Mouse (Mus musculus): Measurements from ENCODE around the gene Fam199x.

Fam199x gene

GRCm38 (mm10) chrX:137049425-137050225 lies at the start of gene Fam199x:
Gene Fam199x (plus strand): TSS chrX:137049594.
- DNase-seq (ENCODE audit: low spot score) = peak; percentile 54

- DNase-seq (ENCODE audit: low spot score) = peak; percentile 29
These were observed 34.2 kb upstream of the Fam199x start for GRCm38 (mm10) chrX:137015099-137015709.

DNA sequence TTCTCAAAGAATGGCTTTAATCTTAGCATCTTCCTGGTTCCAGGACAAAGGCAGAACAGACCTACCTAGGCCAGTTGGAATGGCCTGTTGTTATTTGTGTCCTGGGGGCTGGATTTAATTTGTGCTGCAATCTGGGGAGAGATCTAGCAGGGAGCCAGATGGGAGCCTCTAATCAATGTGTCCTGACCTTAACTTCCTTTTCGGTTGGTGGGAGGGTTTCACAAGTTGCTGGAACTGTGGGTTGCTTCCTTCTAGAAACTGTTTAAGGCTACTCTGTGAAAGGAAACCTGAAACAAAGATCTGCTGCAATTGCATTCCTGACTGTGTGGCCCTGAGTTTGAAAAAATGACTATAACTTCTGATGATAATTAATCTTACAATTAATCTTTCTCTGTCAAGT lies 31.7 kb upstream of the Fam199x start:
- DNase-seq (ENCODE audit: low spot score) = no peak

- DNase-seq (ENCODE audit: low spot score) = peak; percentile 35
These were observed 30.1 kb upstream of the Fam199x start for GRCm38 (mm10) chrX:137019310-137019709.

- no peak for DNase-seq (ENCODE audit: low spot score)
These were observed 18.5 kb upstream of the Fam199x start for GRCm38 (mm10) chrX:137030916-137031315.

DNA sequence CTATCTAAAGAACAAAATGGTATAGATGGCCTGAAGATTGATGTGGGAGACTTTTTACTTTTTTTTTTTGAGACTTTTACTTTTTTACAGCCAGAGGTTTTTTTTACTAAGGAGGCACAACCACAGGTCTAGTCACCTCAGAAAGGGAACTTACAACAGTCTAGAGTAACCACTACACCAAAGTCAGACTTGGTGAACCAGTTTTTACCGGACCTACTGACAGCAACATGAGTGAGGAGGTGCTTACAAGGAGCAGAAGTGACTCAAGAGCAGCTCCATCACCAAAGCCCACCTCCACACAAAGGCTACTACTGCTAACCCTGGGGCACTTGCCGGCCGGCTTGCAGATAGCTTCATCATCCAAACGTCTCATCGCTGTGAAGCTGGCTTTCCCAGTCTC lies 17.7 kb upstream of the Fam199x start:
- DNase-seq (ENCODE audit: low spot score) = no peak

DNA sequence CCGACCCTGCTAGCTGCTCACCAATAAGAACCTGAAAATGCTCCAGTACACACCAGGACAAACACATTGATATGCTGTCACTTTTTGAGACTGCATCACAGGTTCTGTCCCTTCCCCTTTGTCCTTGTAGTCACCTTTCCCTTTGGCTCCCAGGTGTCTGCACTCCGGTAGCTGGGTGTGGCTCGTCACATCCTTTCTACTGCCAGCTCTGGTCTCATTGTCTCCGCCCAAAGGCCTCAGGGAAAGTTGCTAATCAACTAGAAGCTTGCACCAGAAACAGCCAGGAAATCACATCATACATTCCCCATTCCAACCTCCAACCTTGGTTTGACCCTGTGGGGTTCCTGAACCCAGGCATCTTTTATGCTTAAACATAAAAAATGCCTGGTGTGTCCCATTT lies 15.1 kb upstream of the Fam199x start:
- DNase-seq (ENCODE audit: low spot score) = no peak

GRCm38 (mm10) chrX:137037470-137037999 lies 11.9 kb upstream of the Fam199x start:
- no peak for DNase-seq (ENCODE audit: low spot score)

GRCm38 (mm10) chrX:137038000-137038483 lies 11.4 kb upstream of the Fam199x start, which contains the start of gene Slc25a53:
Gene Slc25a53 (minus strand): TSS chrX:137038302.
- DNase-seq (ENCODE audit: low spot score) = peak; percentile 84

DNA sequence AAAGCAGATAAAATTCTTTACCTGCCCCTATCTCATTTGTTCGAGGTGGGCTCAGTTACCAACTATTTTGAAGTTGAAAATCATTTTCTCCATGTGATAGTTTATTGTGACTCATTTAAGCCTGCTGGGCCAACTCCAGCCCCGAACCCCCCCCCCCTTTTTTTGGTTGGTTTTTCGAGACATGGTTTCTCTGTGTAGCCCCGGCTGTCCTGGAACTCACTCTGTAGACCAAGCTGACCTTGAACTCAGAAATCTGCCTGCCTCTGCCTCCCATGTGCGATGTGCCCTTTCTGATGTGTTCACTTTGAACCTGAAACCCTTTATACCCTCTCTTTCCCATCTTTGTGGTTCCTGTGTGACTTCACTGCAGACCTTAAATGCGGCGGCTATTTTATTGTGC lies 10.9 kb upstream of the Fam199x start:
- DNase-seq (ENCODE audit: low spot score) = no peak

DNA sequence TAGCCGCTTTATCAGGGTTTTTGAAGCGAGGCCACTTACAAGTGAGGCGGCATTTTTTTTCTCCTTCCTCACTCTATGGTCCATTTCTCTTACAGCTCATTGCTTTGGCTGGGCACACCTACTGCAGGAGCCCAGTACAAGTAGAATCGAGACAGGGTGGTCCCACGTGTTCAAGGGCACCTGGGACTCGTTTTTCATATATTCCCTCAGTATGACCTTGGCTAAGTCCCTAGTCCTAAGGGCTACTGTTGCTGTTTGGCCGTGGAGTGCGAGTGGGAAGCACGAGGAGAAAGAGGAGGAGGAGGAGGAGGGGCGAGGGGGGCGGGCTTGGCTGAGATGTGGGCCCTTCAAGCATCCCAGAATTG lies 352 bp upstream of the Fam199x start:
- DNase-seq (ENCODE audit: low spot score) = no peak

GRCm38 (mm10) chrX:137063202-137063601 lies 13.8 kb downstream of the Fam199x start:
- DNase-seq (ENCODE audit: low spot score) = no peak

GRCm38 (mm10) chrX:137104531-137104930 lies 55.1 kb downstream of the Fam199x start:
- DNase-seq (ENCODE audit: low spot score) = no peak

DNA sequence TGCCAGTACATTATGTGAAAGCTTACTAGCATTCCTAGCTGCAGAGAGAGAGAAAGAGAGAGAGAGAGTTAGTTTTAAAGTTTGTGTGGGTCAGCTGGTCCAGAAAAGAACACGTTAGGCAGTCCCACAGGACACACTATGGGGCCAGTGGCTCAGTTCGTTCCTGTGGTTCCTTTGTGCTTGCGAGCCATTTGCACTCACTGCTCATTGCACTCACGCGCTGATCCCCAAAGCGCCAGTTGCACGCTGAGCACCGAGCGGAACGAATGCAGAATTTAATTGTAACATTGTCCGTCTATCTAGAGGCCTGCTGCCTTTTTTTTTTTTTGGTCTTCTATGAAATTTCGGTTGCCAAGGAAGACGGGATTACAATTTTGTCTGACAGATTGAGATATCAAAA lies 57.1 kb downstream of the Fam199x start:
- no peak for DNase-seq (ENCODE audit: low spot score)

DNA sequence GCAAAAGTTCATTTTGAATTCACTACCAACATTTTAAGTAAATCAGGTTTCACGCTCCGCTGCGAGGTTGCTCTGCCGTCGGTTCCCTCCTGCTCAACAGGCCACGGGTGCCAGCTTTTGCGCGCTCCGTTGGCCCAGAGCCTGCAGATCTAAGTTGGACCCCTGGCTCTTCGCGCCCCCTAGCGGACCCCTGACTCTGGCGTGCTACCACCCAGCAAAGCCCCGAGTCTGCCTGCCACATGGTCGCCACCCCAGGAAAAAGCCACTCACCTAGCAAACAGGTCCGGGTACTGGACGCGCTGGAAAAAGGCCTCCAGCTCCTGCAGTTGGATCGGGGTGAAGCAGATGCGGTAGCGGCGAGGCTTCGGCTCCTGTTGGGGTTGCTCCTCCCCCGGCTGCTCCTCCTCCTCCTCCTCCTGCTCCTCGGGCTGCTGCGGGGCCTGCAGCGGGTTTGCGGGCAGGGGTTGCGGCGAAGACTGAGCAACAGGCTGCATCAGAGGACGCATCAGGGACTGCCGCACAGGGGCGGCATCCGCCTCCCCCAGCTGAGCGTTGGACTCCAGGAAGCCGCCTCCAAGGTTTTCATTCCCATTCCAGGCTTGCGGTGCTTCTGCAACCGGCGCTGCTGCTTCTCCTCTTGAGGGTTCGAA lies 68.8 kb downstream of the Fam199x start:
- DNase-seq (ENCODE audit: low spot score) = peak; percentile 18

DNA sequence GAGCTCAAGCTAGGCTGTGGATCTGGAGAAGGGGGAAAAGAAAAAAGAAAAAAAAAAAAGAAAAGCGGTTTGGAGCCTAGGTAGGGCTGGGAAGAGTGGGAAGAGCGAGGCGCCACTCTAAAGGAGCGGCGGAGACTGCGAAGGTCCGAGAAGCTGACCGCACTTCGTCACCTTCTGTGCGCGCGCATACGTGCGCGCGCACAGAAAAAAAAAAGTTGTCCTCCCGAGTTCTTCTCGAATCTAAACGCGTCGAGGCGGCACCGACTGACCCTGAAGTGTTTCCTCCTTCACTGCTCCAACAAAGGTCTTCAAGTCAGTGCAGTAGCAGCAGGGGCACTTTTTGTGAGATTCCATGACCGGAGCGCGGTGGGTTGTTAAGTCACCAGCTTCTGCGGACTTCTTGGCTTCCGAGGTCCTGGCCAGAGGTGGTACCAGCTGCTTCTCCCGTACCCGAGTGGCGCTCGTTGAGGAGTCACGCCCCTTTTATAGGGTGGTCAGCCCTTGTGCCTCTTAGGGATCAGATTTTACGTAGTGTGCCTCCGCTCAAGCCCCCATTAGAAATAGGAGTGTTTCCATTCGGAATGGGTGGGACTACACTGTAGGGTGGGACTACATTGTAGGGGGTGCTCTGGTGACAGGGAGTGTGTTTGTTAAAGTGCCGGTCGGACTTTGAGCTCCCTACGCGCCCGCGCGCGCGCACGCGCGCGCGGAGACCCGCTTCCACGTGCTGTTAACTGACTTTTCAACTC lies 70.5 kb downstream of the Fam199x start:
- DNase-seq (ENCODE audit: low spot score) = no peak

- no peak for DNase-seq (ENCODE audit: low spot score)
These were observed 72.3 kb downstream of the Fam199x start, which contains the start of gene Esx1 for GRCm38 (mm10) chrX:137121718-137122117. Gene Esx1 (minus strand): TSS chrX:137122083.

DNA sequence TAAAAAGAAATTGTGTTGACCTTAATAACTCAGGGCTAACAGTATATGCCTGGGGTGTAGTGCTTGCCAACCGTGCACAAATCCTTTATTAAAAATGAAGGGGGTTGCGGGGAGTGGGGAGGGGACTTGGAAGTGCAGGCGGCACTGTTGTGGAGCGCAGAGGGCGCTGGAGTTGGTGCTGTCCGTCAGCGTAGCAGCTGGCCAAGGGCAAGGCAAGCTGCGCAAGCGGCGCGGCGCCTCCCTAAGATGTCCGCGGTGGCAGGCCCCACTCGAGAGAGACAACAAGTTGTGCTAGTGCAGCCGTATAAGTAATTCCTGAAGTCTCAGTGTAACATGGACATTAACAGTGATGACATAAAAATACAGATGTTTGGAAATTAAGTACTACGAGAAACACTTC lies 78.1 kb downstream of the Fam199x start:
- no peak for DNase-seq (ENCODE audit: low spot score)

All from ovary, postnatal 14 days (tissue).